Mouse (Mus musculus) NIH3T3 (cell line): ENCODE data around the gene Kdm7a.

ENCODE experiments used
- DNase-seq: peaks from one replicate; pipeline ENCODE4 v3.0.0-alpha.2; 2012; ENCODE audit warnings: low read depth

Gene Kdm7a

GRCm38 (mm10) chr6:39206581-39207461 lies at the start of gene Kdm7a:
Gene Kdm7a (minus strand): TSS chr6:39206789.
- DNase-seq, result peak; percentile 97

DNA sequence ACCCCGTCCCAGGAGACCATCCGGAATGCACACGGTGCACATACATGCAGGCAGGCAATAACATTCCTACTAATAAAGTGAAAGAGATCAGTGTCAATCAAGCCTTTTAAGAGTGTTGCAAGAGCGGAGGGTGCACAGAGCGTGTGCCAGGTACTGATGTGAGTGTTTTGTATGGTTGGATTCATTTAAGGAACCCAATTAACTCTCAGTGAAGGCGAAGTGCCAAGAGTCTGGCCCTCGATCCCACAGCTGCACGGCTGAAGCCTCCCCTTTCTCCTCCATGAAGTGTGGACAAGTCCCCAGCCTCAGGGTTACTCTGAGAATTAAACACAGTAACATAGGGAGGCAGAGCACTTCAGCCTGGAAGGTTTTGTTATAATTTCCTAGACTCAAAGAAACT lies 48.7 kb upstream of the Kdm7a start:
- DNase-seq, result no peak

- peak; percentile 34 for DNase-seq
Observed at GRCm38 (mm10) chr6:39250055-39250454, 43.5 kb upstream of the Kdm7a start.

GRCm38 (mm10) chr6:39249176-39249770 lies 42.7 kb upstream of the Kdm7a start:
- no peak for DNase-seq

GRCm38 (mm10) chr6:39244066-39244465 lies 37.5 kb upstream of the Kdm7a start:
- peak; percentile 78 for DNase-seq

DNA sequence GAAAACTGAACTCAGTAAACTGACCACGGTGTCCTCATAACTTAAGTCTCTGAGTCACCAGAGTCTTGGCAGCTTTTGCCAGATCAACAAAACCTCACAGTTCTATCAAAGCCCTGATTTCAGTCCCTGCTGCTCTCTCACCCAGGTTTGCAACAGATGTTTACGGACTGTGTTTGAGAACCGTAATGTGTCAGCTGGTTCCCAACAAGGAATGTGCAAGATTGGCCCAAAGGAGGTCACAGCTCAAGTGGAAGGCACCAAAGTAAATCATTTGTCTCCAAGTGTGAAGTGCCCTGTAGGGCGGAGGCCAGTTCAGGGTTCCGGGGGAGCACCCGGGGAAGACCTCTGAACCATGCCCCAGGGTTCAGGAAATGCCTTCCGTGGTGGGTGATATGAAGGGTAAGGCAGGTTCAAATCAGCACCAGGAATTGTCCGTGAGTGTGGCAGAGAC lies 36.9 kb upstream of the Kdm7a start:
- DNase-seq, result peak; percentile 96

DNA sequence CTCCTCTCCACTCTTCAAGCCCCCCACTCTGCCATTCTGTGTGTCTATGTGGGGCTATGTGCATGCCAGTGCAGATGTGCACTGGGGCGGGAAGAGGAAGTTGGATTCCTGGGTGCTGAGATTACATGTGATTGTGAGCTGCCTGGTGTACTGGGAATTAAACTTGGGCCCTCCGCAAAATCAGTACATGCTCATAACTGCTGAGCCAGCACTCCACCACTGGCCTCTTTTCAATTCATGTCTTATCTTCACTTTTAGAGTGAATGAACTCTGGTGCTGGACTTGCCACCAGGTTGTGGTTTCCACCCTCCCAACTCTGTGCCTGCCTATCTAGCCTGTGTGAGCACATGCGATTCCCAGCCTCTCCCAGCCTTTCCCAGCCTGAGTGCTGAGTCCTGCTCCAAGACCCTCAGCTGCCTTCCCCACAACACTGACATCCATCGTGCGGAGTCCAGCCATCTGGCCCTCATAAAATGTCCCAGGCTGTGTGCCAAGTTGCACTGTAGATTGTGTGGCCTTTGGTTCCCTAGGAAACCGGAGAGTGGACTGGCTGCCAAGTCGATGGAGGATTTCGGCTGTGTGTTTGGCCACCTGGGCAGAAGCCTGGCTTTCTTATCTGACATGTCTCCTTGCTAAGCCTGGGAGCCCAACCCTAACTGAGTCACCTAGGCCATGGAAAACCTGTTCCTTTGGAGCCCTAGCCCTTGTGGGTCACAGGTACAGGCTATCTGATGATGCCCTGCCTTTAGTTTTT lies 36.3 kb upstream of the Kdm7a start:
- peak; percentile 100 for DNase-seq

- DNase-seq, result peak; percentile 52
Observed at GRCm38 (mm10) chr6:39241421-39241891, 34.9 kb upstream of the Kdm7a start.

- no peak for DNase-seq
Observed at GRCm38 (mm10) chr6:39240956-39241355, 34.4 kb upstream of the Kdm7a start.

GRCm38 (mm10) chr6:39237887-39238286 lies 31.3 kb upstream of the Kdm7a start:
- DNase-seq, result no peak

GRCm38 (mm10) chr6:39232617-39233016 lies 26.0 kb upstream of the Kdm7a start:
- no peak for DNase-seq

DNA sequence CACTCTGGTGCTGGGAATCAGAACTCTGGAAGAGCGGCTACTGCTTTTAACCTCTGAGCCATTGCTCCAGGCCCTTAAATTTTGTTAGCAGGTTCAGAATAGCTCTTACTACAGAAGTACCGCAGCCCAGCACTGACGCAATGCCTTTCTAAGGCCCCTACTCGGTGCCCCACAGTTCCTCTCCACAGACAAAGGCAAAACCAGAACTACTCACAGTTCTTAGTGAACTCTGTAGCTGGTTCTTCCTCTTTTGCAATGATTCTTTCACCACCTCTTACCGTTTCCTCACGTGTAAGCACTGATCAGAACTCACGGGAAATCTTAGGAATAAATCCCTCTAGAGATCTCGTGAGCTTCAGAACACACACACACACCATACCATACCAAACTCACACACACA lies 24.1 kb upstream of the Kdm7a start:
- no peak for DNase-seq

DNA sequence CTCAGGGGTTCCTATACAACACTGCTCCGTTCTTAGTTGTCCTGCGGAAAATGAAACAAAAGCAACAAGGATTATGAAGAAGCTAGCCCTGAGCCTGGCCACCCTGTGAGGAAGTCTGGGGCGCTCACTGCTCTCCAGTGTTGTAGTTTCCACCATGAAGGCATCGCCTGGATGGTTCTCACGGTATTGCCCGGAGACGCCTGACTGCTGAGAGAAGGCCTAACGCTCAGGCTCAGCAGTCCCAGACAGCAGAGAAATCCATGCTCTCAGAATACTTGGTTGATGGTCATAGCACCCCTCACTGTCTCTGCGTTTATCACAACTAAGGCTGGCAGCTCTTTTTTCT lies 20.0 kb upstream of the Kdm7a start:
- DNase-seq, result no peak

- DNase-seq, result peak; percentile 61
Observed at GRCm38 (mm10) chr6:39225876-39226609, 19.5 kb upstream of the Kdm7a start.

DNA sequence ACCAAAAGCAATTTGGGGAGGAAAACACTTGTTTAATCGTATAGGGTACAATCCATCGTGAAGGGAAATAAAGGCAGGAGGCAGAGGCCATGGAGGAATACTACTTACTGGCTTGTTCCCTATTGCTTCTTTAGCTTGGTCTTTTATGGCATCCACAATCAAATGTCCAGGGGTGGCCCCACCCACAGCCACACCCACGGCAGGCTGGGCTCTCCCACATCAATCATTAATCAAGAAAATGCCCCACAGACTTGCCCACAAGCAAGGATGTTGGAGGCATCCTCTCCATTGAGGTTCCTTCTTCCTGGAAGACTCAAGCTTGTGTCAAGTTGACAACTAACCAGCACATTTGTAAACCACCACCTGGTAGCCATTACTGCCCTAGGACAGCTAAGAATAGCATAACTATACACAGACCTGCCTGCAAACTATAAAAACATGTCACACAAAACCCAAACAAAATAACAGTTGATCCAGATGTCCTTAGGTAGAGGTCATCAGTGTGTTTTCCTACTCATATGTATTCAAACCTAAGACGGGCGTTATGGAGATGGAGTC lies 16.8 kb upstream of the Kdm7a start:
- DNase-seq, result peak; percentile 28

DNA sequence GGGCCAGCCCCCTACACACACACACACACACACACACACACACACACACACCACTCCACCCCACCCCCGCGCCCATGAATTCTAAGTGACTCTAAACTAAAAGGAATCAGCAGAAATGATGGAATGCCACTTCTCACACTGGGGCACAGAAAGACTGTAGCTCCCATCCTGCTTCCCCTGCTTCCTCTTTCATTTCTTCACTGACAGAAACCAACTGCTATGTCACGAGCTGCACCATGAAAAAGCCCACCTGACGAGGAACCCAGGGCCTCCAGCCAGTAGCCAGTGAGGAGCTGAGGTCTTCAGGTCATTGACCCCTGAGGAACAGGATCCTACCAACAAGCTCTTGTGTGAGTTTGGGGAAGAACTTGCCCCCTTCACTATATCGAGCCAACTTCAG lies 15.9 kb upstream of the Kdm7a start:
- no peak for DNase-seq

GRCm38 (mm10) chr6:39217961-39218360 lies 11.4 kb upstream of the Kdm7a start:
- no peak for DNase-seq

DNA sequence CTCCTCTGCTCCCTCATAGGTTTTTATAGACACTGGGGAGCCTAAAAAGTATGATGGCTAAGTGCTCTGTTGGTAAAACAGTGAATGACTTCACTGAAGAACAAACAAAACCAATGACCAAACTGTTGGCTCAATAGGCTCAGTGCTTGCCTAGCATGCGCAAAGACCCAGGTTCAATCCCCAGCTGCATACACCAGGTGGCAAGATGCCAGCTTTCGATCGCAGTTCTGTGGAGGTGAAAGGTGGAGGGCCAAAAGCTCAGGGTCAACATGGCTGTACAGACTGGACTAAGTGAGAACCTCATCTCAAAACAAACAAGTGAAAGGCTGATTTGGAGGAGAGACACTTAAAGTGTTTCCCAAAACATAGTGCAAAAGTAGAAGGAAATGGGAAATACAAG lies 10.5 kb upstream of the Kdm7a start:
- DNase-seq, result no peak

GRCm38 (mm10) chr6:39214949-39215606 lies 8.5 kb upstream of the Kdm7a start:
- no peak for DNase-seq

GRCm38 (mm10) chr6:39209677-39210076 lies 3.1 kb upstream of the Kdm7a start:
- no peak for DNase-seq

DNA sequence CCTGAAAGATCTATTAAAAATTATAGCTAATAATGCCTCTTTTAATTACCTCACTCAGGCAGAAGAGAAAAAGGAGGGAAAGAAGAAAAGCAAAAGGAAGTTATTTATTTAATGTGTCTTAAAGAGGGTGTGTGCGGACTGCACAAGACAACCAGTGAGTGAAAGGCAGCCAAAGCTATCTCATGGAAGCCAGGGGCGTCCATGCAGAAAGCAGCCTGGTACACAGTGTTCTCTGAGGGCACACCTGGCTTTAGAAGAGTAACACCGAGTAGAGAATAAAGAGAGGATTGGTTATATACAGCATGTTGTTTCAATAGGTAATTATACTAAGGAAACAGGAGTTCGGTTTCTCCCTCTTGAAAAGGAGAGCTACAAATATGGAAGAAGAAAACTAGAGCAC lies 1.6 kb upstream of the Kdm7a start:
- DNase-seq, result no peak
